ENCODE assay signal across 8 mouse cellular contexts in the genomic region with DNA sequence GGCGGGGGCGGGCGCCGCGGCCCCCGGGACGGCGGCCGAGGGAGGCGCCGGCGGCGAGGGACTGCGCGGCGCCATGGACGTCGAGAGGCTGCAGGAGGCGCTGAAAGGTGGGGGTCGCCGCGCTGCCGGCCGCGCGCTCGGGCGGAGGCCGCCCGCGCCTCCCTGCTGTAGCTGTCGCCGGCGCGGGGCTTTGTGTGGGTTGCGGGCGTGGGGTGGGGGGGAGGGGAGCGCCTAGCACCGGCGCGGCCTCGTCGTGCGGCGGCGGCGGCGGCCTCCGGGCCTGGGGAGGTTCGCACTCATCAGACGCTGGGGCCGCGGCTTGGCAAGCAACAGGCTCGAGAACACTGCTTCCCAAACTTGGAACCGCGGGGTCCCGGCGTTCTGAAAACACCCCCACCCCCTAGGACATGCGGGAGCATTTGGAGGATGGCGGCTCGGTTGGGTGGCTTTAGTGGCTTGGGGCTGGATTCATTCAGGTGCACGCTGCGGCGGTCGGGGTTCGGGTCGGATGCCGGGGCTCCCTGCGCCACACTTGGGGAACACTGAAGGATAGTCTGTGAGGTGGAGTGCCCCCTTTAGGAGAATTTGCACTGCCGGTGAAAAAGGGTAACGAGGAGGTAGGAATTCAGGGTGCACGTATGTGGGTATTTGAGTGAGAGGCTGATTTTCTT. TPM values are rescaled to one million over a fixed set of nuclear protein-coding genes. Genes with fewer than 3 reads are reported as not detected.
DNase-seq lines count a peak whose midpoint lies in the region; ATAC-seq and TF ChIP-seq lines count a peak whose summit lies in the region.

No protein-coding gene starts in this region.

- H3K27me3 ChIP-seq in embryonic facial prominence, embryonic 15.5 days = no peaks in the 10 kb centered on the region
- no peaks in the 10 kb centered on the region for H3K27me3 ChIP-seq in kidney, embryonic 14.5 days (ENCODE audit: control insufficient read depth, insufficient read depth, low read length)
- H3K27me3 ChIP-seq in limb, embryonic 15.5 days = no peaks in the 10 kb centered on the region
- no peaks in the 10 kb centered on the region for H3K27me3 ChIP-seq in midbrain, postnatal 0 days (ENCODE audit: insufficient read depth, low read length)

- no peaks in the 10 kb centered on the region for H3K9me3 ChIP-seq in embryonic facial prominence, embryonic 15.5 days (replicated peaks)
- H3K9me3 ChIP-seq in kidney, embryonic 14.5 days (ENCODE audit: control insufficient read depth, low read length) = no peaks in the 10 kb centered on the region
- H3K9me3 ChIP-seq in limb, embryonic 15.5 days = no peaks in the 10 kb centered on the region
- no peaks in the 10 kb centered on the region for H3K9me3 ChIP-seq in midbrain, postnatal 0 days (ENCODE audit: low read length)

- peak; percentile 87 for ATAC-seq in embryonic facial prominence, embryonic 15.5 days (ENCODE audit: insufficient number of reproducible peaks, low FRiP score, low TSS enrichment, low read depth)
- ATAC-seq in kidney, embryonic 14.5 days (ENCODE audit: low FRiP score, low TSS enrichment) = peak; percentile 90
- ATAC-seq in limb, embryonic 15.5 days (ENCODE audit: insufficient number of reproducible peaks, low FRiP score, low TSS enrichment, low read depth) = peak; percentile 79
- ATAC-seq in midbrain, postnatal 0 days (ENCODE audit: low FRiP score) = peak; percentile 88

- 1% methylated on average over 59 of the region's 72 CpGs for WGBS in embryonic facial prominence, embryonic 15.5 days
- WGBS in kidney, embryonic 14.5 days = 1% methylated on average over 36 of the region's 72 CpGs
- WGBS in limb, embryonic 15.5 days = 0% methylated on average over 34 of the region's 72 CpGs
- WGBS in midbrain, postnatal 0 days = under 1% methylated on average over 34 of the region's 72 CpGs

- H3K4me3 ChIP-seq in bone marrow macrophage, adult 2 months (ENCODE audit: insufficient read depth, low read length) = peak overlapping the region; percentile 98
- peak overlapping the region; percentile 84 for H3K4me3 ChIP-seq in embryonic facial prominence, embryonic 15.5 days (replicated peaks)
- peak overlapping the region; percentile 83 for H3K4me3 ChIP-seq in kidney, embryonic 14.5 days (ENCODE audit: low read length)
- peak overlapping the region; percentile 80 for H3K4me3 ChIP-seq in limb, embryonic 15.5 days
- peak overlapping the region; percentile 77 for H3K4me3 ChIP-seq in midbrain, postnatal 0 days (ENCODE audit: low read depth, low read length)

- peaks cover 11% of the 10 kb centered on the region for H3K4me1 ChIP-seq in bone marrow macrophage, adult 2 months (ENCODE audit: control insufficient read depth, insufficient read depth, low read length)
- peaks cover 13% of the 10 kb centered on the region for H3K4me1 ChIP-seq in embryonic facial prominence, embryonic 15.5 days
- H3K4me1 ChIP-seq in kidney, embryonic 14.5 days (ENCODE audit: control insufficient read depth, insufficient read depth, low read length) = peaks cover 7% of the 10 kb centered on the region
- H3K4me1 ChIP-seq in limb, embryonic 15.5 days = peaks cover 17% of the 10 kb centered on the region
- 0 out of 2 replicates have a peak, but pooled peaks cover 7% of the 10 kb centered on the region for H3K4me1 ChIP-seq in midbrain, postnatal 0 days (ENCODE audit: insufficient read depth, low read length)

- peak overlapping the region; percentile 48 for H3K4me2 ChIP-seq in embryonic facial prominence, embryonic 15.5 days (replicated peaks)
- H3K4me2 ChIP-seq in kidney, embryonic 14.5 days (replicated peaks; ENCODE audit: low read depth, low read length) = peak overlapping the region; percentile 55
- peak overlapping the region; percentile 45 for H3K4me2 ChIP-seq in limb, embryonic 15.5 days
- H3K4me2 ChIP-seq in midbrain, postnatal 0 days (ENCODE audit: low read depth, low read length, poor library complexity, severe bottlenecking) = peak overlapping the region; percentile 46

- TF ChIP-seq POLR2A in bone marrow macrophage, adult 2 months (IDR thresholded peaks at IDR 0.05; ENCODE audit: borderline replicate concordance, low read depth, low read length) = no peak

- TF ChIP-seq CTCF in bone marrow macrophage, adult 2 months (IDR thresholded peaks at IDR 0.05; ENCODE audit: low read depth, low read length) = no peak
- peak; percentile 65 for TF ChIP-seq CTCF in midbrain, postnatal 0 days (IDR thresholded peaks at IDR 0.05)

- H3K27ac ChIP-seq in bone marrow macrophage, adult 2 months (ENCODE audit: insufficient read depth, low read depth, low read length) = peak overlapping the region; percentile 67
- H3K27ac ChIP-seq in embryonic facial prominence, embryonic 15.5 days (replicated peaks) = peak overlapping the region; percentile 91
- H3K27ac ChIP-seq in kidney, embryonic 14.5 days (ENCODE audit: low read depth, low read length) = peak overlapping the region; percentile 85
- peak overlapping the region; percentile 90 for H3K27ac ChIP-seq in limb, embryonic 15.5 days
- H3K27ac ChIP-seq in midbrain, postnatal 0 days (ENCODE audit: low read depth, low read length) = peak overlapping the region; percentile 83

- peaks cover 37% of the 10 kb centered on the region for H3K36me3 ChIP-seq in embryonic facial prominence, embryonic 15.5 days
- H3K36me3 ChIP-seq in kidney, embryonic 14.5 days (ENCODE audit: control insufficient read depth, insufficient read depth, low read length) = peaks cover 34% of the 10 kb centered on the region
- H3K36me3 ChIP-seq in limb, embryonic 15.5 days = peaks cover 35% of the 10 kb centered on the region
- peaks cover 17% of the 10 kb centered on the region for H3K36me3 ChIP-seq in midbrain, postnatal 0 days (ENCODE audit: insufficient read depth, low read length)

- peak; percentile 79 for DNase-seq in A20 (ENCODE audit: low read depth, low spot score)
- DNase-seq in heart, adult 9 months (ENCODE audit: low spot score in 2 of 2) = peak; percentile 25 to 45
- peak; percentile 50 for DNase-seq in midbrain, postnatal 0 days (ENCODE audit: low spot score)
- DNase-seq in spleen, postnatal 4 days (ENCODE audit: low spot score in 2 of 2) = peak; percentile 49 to 76

- H3K9ac ChIP-seq in embryonic facial prominence, embryonic 15.5 days = peak overlapping the region; percentile 64
- H3K9ac ChIP-seq in kidney, embryonic 14.5 days (ENCODE audit: low read depth, low read length) = peak overlapping the region; percentile 89
- H3K9ac ChIP-seq in limb, embryonic 15.5 days = peak overlapping the region; percentile 69
- H3K9ac ChIP-seq in midbrain, postnatal 0 days (replicated peaks; ENCODE audit: low read length, poor library complexity, severe bottlenecking) = peak overlapping the region; percentile 81

RNA-seq across cellular contexts. Expression of a gene that starts 0.5 kb away (rescaled TPM):
- polyA plus RNA-seq in bone marrow macrophage, adult 2 months (2012; ENCODE audit: insufficient read depth, insufficient read length, missing spikeins) = 66.7 and 69.2 TPM in 2 replicates
- polyA plus RNA-seq in embryonic facial prominence, embryonic 15.5 days (2015; fragmentation: Nextera tagmentation; extraction: Ambion mirVana) = 18.7 and 22.6 TPM in 2 replicates
- polyA plus RNA-seq in kidney, embryonic 14.5 days (2014; fragmentation: Nextera tagmentation; extraction: Ambion mirVana) = 33.1 and 42.1 TPM in 2 replicates
- polyA plus RNA-seq in limb, embryonic 15.5 days (2015; fragmentation: Nextera tagmentation; extraction: Ambion mirVana) = 16.3 and 23.7 TPM in 2 replicates
- 32.7 and 39.0 TPM in 2 replicates for total RNA-seq in midbrain, postnatal 0 days (2014; rRNA removed)
- 8.4 and 10.0 TPM in 2 replicates for polyA plus RNA-seq in midbrain, postnatal 0 days (2015; fragmentation: Nextera tagmentation; extraction: Ambion mirVana)

Comparison
In these comparisons a context has a peak if more than half of its experiments do, and no peak if none do; other contexts are left out.
1. Peak in every context shown above with its lines: DNase-seq, ATAC-seq, H3K4me3 ChIP-seq and H3K27ac ChIP-seq.